Mouse (Mus musculus) E14TG2a.4 (cell line): Measurements from ENCODE around the gene Agtr1a.

ENCODE experiments used
- H3K27me3 ChIP-seq: 2 replicates; pipeline ENCODE4 v1.6.1; 2014; ENCODE audit warnings: low read length, control low read depth; ENCODE audit not compliant: insufficient read depth
- H3K36me3 ChIP-seq: 2 replicates; pipeline ENCODE4 v1.6.1; 2014; ENCODE audit warnings: low read length, control low read depth; ENCODE audit not compliant: insufficient read depth
- H3K4me1 ChIP-seq: replicated peaks from 2 replicates; pipeline ENCODE4 v1.6.1; 2014; ENCODE audit warnings: low read depth, low read length, control low read depth
- H3K4me3 ChIP-seq: replicated peaks from 2 replicates; pipeline ENCODE4 v1.5.1; 2014; ENCODE audit warnings: mild to moderate bottlenecking, low read length
- H3K9me3 ChIP-seq: 2 replicates; pipeline ENCODE4 v1.6.1; 2014; ENCODE audit warnings: low read length, control low read depth
- CTCF ChIP-seq: conservative IDR thresholded peaks from 2 replicates; pipeline ENCODE4 v1.5.1; 2014; ENCODE audit warnings: low read length
- NANOG ChIP-seq: IDR thresholded peaks from 2 replicates; pipeline ENCODE4 v1.6.1; 2014; ENCODE audit warnings: borderline replicate concordance, low read length, mixed read lengths
- POU5F1 ChIP-seq: IDR thresholded peaks from 2 replicates; pipeline ENCODE4 v1.6.1; 2014; ENCODE audit warnings: low read length, borderline replicate concordance

Gene Agtr1a

GRCm38 (mm10) chr13:30338576-30338975 is 2.3 kb downstream of the Agtr1a start:
- no peak for TF ChIP-seq NANOG
- no peak for TF ChIP-seq CTCF
- no peak for TF ChIP-seq POU5F1
- Histone ChIP-seq H3K4me1 (peaks cover 7% of the 10 kb centered on the region; the same call in 1 of the 2 replicates), H3K36me3 (no peaks in the 10 kb centered on the region)

GRCm38 (mm10) chr13:30339927-30340326 is 3.7 kb downstream of the Agtr1a start:
- Histone ChIP-seq H3K27me3 (peaks cover 24% of the 10 kb centered on the region), H3K9me3 (no peaks in the 10 kb centered on the region), H3K36me3 (no peaks in the 10 kb centered on the region), H3K4me3 (no peak overlapping the region), H3K4me1 (peaks cover 7% of the 10 kb centered on the region; the same call in 1 of the 2 replicates)
- no peak for TF ChIP-seq POU5F1
- no peak for TF ChIP-seq CTCF
- TF ChIP-seq NANOG = no peak

More at GRCm38 (mm10) chr13:30338576-30338975, 2.3 kb downstream of the Agtr1a start:
- Histone ChIP-seq H3K4me3 (no peak overlapping the region), H3K9me3 (no peaks in the 10 kb centered on the region), H3K27me3 (peaks cover 24% of the 10 kb centered on the region)

GRCm38 (mm10) chr13:30341987-30342898 is 6.0 kb downstream of the Agtr1a start:
- Histone ChIP-seq H3K4me1 (0 out of 2 replicates have a peak, but pooled peaks cover under 1% of the 10 kb centered on the region), H3K36me3 (no peaks in the 10 kb centered on the region), H3K27me3 (peaks cover 15% of the 10 kb centered on the region), H3K9me3 (no peaks in the 10 kb centered on the region), H3K4me3 (no peak overlapping the region)
- TF ChIP-seq NANOG (no peak), POU5F1 (no peak), CTCF (no peak)

GRCm38 (mm10) chr13:30345427-30345913 is 9.2 kb downstream of the Agtr1a start:
- Histone ChIP-seq H3K27me3 (no peaks in the 10 kb centered on the region), H3K36me3 (no peaks in the 10 kb centered on the region), H3K4me3 (no peak overlapping the region), H3K9me3 (no peaks in the 10 kb centered on the region), H3K4me1 (no peaks in the 10 kb centered on the region)
- TF ChIP-seq NANOG = no peak

- no peak for TF ChIP-seq POU5F1
- TF ChIP-seq NANOG = no peak
- no peak for TF ChIP-seq CTCF
- H3K4me1 ChIP-seq = no peaks in the 10 kb centered on the region
- no peaks in the 10 kb centered on the region for H3K9me3 ChIP-seq
- no peak overlapping the region for H3K4me3 ChIP-seq
- no peaks in the 10 kb centered on the region for H3K27me3 ChIP-seq
- no peaks in the 10 kb centered on the region for H3K36me3 ChIP-seq
Measured at GRCm38 (mm10) chr13:30346881-30347280, 10.6 kb downstream of the Agtr1a start.

- Histone ChIP-seq H3K9me3 (no peaks in the 10 kb centered on the region), H3K4me3 (no peak overlapping the region), H3K4me1 (no peaks in the 10 kb centered on the region), H3K27me3 (no peaks in the 10 kb centered on the region), H3K36me3 (no peaks in the 10 kb centered on the region)
- TF ChIP-seq CTCF = no peak
- no peak for TF ChIP-seq POU5F1
- TF ChIP-seq NANOG = no peak
Measured at GRCm38 (mm10) chr13:30348306-30348705, 12.1 kb downstream of the Agtr1a start.

GRCm38 (mm10) chr13:30351966-30352365 is 15.7 kb downstream of the Agtr1a start:
- H3K4me1 ChIP-seq = no peaks in the 10 kb centered on the region
- H3K9me3 ChIP-seq = no peaks in the 10 kb centered on the region
- H3K36me3 ChIP-seq = no peaks in the 10 kb centered on the region
- no peaks in the 10 kb centered on the region for H3K27me3 ChIP-seq
- no peak overlapping the region for H3K4me3 ChIP-seq
- no peak for TF ChIP-seq CTCF
- no peak for TF ChIP-seq NANOG
- TF ChIP-seq POU5F1 = no peak

- no peaks in the 10 kb centered on the region for H3K9me3 ChIP-seq
- TF ChIP-seq NANOG = no peak
- TF ChIP-seq CTCF = no peak
- no peak for TF ChIP-seq POU5F1
- no peaks in the 10 kb centered on the region for H3K36me3 ChIP-seq
- no peak overlapping the region for H3K4me3 ChIP-seq
- H3K4me1 ChIP-seq = no peaks in the 10 kb centered on the region
- no peaks in the 10 kb centered on the region for H3K27me3 ChIP-seq
Measured at GRCm38 (mm10) chr13:30354991-30355580, 18.8 kb downstream of the Agtr1a start.
